Mouse (Mus musculus) liver, postnatal 0 days (tissue): ENCODE measurements at regions not wholly inside any gene's neighbourhood (a gene's known extent, or its start where the extent isn't known, plus 50 kb on each side); places are given as distances from the start of the nearest gene placed in this dataset.

Experiments
- ATAC-seq: fragments of 200-750 bp; cut with Nextera tagmentation; 2 replicates; pipeline ENCODE4 v1.8.0; 2017; ENCODE audit warnings: mild to moderate bottlenecking, moderate library complexity
- DNase-seq: peaks from one replicate; pipeline ENCODE4 v3.0.0-alpha.2; 2016
- H3K27ac ChIP-seq: fragments of 300-500 bp; sonication (generic); 2 replicates; pipeline ENCODE4 v1.5.1; 2014; ENCODE audit warnings: antibody characterized with exemption, moderate library complexity, mild to moderate bottlenecking, low read depth
- H3K27me3 ChIP-seq: fragments of 300-500 bp; sonication (generic); 2 replicates; pipeline ENCODE4 v1.6.1; 2014; ENCODE audit warnings: low read length, control low read depth, mixed read lengths; ENCODE audit not compliant: insufficient read depth
- H3K36me3 ChIP-seq: fragments of 300-500 bp; sonication (generic); replicated peaks from 2 replicates; pipeline ENCODE4 v1.6.1; 2014; ENCODE audit warnings: mild to moderate bottlenecking, control low read depth, low read length, moderate library complexity, mixed read lengths; ENCODE audit not compliant: insufficient read depth
- H3K4me1 ChIP-seq: fragments of 300-500 bp; sonication (generic); 2 replicates; pipeline ENCODE4 v1.6.1; 2014; ENCODE audit warnings: antibody characterized with exemption, mild to moderate bottlenecking, control low read depth; ENCODE audit not compliant: insufficient read depth
- H3K4me2 ChIP-seq: fragments of 300-500 bp; sonication (generic); 2 replicates; pipeline ENCODE4 v1.6.1; 2014; ENCODE audit warnings: low read depth, mild to moderate bottlenecking, low read length, moderate library complexity, mixed read lengths
- H3K4me3 ChIP-seq: fragments of 300-500 bp; sonication (generic); 2 replicates; pipeline ENCODE4 v1.5.1; 2014; ENCODE audit warnings: low read depth, low read length
- H3K9ac ChIP-seq: fragments of 300-500 bp; sonication (generic); replicated peaks from 2 replicates; pipeline ENCODE4 v1.6.1; 2014; ENCODE audit warnings: mild to moderate bottlenecking, moderate library complexity
- H3K9me3 ChIP-seq: fragments of 300-500 bp; sonication (generic); 2 replicates; pipeline ENCODE4 v1.6.1; 2016; ENCODE audit warnings: mild to moderate bottlenecking, control low read depth, low read length, mixed read lengths
- CTCF ChIP-seq: sonication (generic); IDR thresholded peaks from 2 replicates; pipeline ENCODE4 v1.5.1; 2016; ENCODE audit warnings: antibody characterized with exemption, low read depth
- EP300 ChIP-seq: IDR thresholded peaks from 2 replicates; pipeline ENCODE4 v1.6.1; 2016; ENCODE audit warnings: antibody characterized with exemption, low read depth, mild to moderate bottlenecking
- WGBS: fragments of 180-500 bp; shearing (Covaris S2); extraction: QIAGEN DNeasy Blood & Tissue Kit; methylation state at CpG from one replicate; pipeline ENCODE4 v1.1.7; 2014; ENCODE audit not compliant: insufficient replicate concordance; 5-methylcytosine and 5-hydroxymethylcytosine counted together

- Histone ChIP-seq H3K4me2 (no peak overlapping the region), H3K9me3 (no peaks in the 10 kb centered on the region), H3K36me3 (no peaks in the 10 kb centered on the region), H3K27ac (no peak overlapping the region), H3K4me3 (no peak overlapping the region), H3K4me1 (no peaks in the 10 kb centered on the region), H3K9ac (no peak overlapping the region), H3K27me3 (no peaks in the 10 kb centered on the region)
- DNase-seq (no peak), ATAC-seq (no peak)
- no peak for TF ChIP-seq EP300
- TF ChIP-seq CTCF = no peak
- 35% methylated on average over 9 of the region's 9 CpGs for WGBS
Measured at GRCm38 (mm10) chr11:17859364-17860131, 94.1 kb downstream of the Etaa1 start.

GRCm38 (mm10) chr11:17864833-17865397 is 88.8 kb downstream of the Etaa1 start:
- Histone ChIP-seq H3K9me3 (no peaks in the 10 kb centered on the region), H3K4me2 (no peak overlapping the region), H3K4me3 (no peak overlapping the region), H3K27ac (no peak overlapping the region), H3K36me3 (no peaks in the 10 kb centered on the region), H3K27me3 (no peaks in the 10 kb centered on the region), H3K4me1 (no peaks in the 10 kb centered on the region), H3K9ac (no peak overlapping the region)
- no peak for DNase-seq
- 29% methylated on average over 4 of the region's 4 CpGs for WGBS
- no peak for ATAC-seq
- TF ChIP-seq CTCF (no peak), EP300 (no peak)

GRCm38 (mm10) chr11:17870690-17871089 is 83.0 kb downstream of the Etaa1 start:
- no peak for DNase-seq
- WGBS = 58% methylated on average over 2 of the region's 2 CpGs
- H3K27me3 ChIP-seq = no peaks in the 10 kb centered on the region
- H3K9ac ChIP-seq = no peak overlapping the region
- H3K4me1 ChIP-seq = no peaks in the 10 kb centered on the region
- no peaks in the 10 kb centered on the region for H3K36me3 ChIP-seq
- ATAC-seq = no peak
- H3K27ac ChIP-seq = no peak overlapping the region
- TF ChIP-seq EP300 (no peak), CTCF (no peak)
- H3K4me3 ChIP-seq = no peak overlapping the region
- H3K9me3 ChIP-seq = no peaks in the 10 kb centered on the region
- no peak overlapping the region for H3K4me2 ChIP-seq

- Histone ChIP-seq H3K27me3 (no peaks in the 10 kb centered on the region), H3K4me2 (no peak overlapping the region), H3K36me3 (no peaks in the 10 kb centered on the region), H3K9me3 (no peaks in the 10 kb centered on the region), H3K27ac (no peak overlapping the region), H3K9ac (no peak overlapping the region), H3K4me3 (no peak overlapping the region), H3K4me1 (no peaks in the 10 kb centered on the region)
- no peak for DNase-seq
- 77% methylated on average over 7 of the region's 7 CpGs for WGBS
- ATAC-seq = no peak
- no peak for TF ChIP-seq EP300
- no peak for TF ChIP-seq CTCF
Measured at GRCm38 (mm10) chr11:17871920-17872319, 81.8 kb downstream of the Etaa1 start.

- Histone ChIP-seq H3K4me2 (no peak overlapping the region), H3K27me3 (no peaks in the 10 kb centered on the region), H3K4me3 (no peak overlapping the region), H3K27ac (no peak overlapping the region), H3K4me1 (no peaks in the 10 kb centered on the region), H3K9ac (no peak overlapping the region), H3K9me3 (no peaks in the 10 kb centered on the region), H3K36me3 (no peaks in the 10 kb centered on the region)
- WGBS = 48% methylated on average over 1 of the region's 1 CpGs
- TF ChIP-seq CTCF (no peak), EP300 (no peak)
- DNase-seq = no peak
- ATAC-seq = no peak
Measured at GRCm38 (mm10) chr11:17883276-17883675, 70.4 kb downstream of the Etaa1 start.
